Mouse (Mus musculus) hindbrain, postnatal 0 days (tissue): Measurements from ENCODE around the gene Ryr2. TPM values are rescaled to one million over a fixed set of nuclear protein-coding genes. Genes with fewer than 3 reads are reported as not detected.

Experiments used
- ATAC-seq: fragments of 200-750 bp; cut with Nextera tagmentation; 2 replicates; pipeline ENCODE4 v1.8.0; 2017; ENCODE audit warnings: mild to moderate bottlenecking, moderate TSS enrichment, moderate library complexity
- DNase-seq: peaks from one replicate; pipeline ENCODE4 v3.0.0-alpha.2; 2015; ENCODE audit warnings: low spot score
- H3K27ac ChIP-seq: fragments of 300-500 bp; sonication (generic); 2 replicates; pipeline ENCODE4 v1.5.1; 2014; ENCODE audit warnings: mild to moderate bottlenecking
- H3K27me3 ChIP-seq: fragments of 300-500 bp; sonication (generic); 2 replicates; pipeline ENCODE4 v1.6.1; 2014; ENCODE audit warnings: low read length, mixed read lengths; ENCODE audit not compliant: insufficient read depth
- H3K36me3 ChIP-seq: fragments of 300-500 bp; sonication (generic); 2 replicates; pipeline ENCODE4 v1.6.1; 2014; ENCODE audit warnings: low read length, mixed read lengths; ENCODE audit not compliant: insufficient read depth
- H3K4me1 ChIP-seq: fragments of 300-500 bp; sonication (generic); 2 replicates; pipeline ENCODE4 v1.6.1; 2014; ENCODE audit warnings: antibody characterized with exemption, low read length, mixed read lengths; ENCODE audit not compliant: insufficient read depth
- H3K4me2 ChIP-seq: fragments of 300-500 bp; sonication (generic); 2 replicates; pipeline ENCODE4 v1.6.1; 2014; ENCODE audit warnings: low read depth, mild to moderate bottlenecking, low read length, moderate library complexity, mixed read lengths
- H3K4me3 ChIP-seq: fragments of 300-500 bp; sonication (generic); 2 replicates; pipeline ENCODE4 v1.5.1; 2014; ENCODE audit warnings: low read length
- H3K9ac ChIP-seq: fragments of 300-500 bp; sonication (generic); replicated peaks from 2 replicates; pipeline ENCODE4 v1.6.1; 2014; ENCODE audit warnings: mild to moderate bottlenecking, low read length, moderate library complexity, mixed read lengths
- H3K9me3 ChIP-seq: fragments of 300-500 bp; sonication (generic); 2 replicates; pipeline ENCODE4 v1.6.1; 2016; ENCODE audit warnings: low read length, mixed read lengths
- CTCF ChIP-seq: IDR thresholded peaks from 2 replicates; pipeline ENCODE4 v1.5.1; 2016; ENCODE audit warnings: antibody characterized with exemption, control low read depth, low read depth
- WGBS: fragments of 180-500 bp; shearing (Covaris S2); extraction: QIAGEN DNeasy Blood & Tissue Kit; methylation state at CpG from one replicate; pipeline ENCODE4 v1.1.7; 2014; 5-methylcytosine and 5-hydroxymethylcytosine counted together
- polyA plus RNA-seq: library from polyadenylated mRNA; unstranded; fragments of >200 nt; fragmentation: Nextera tagmentation; extraction: Ambion mirVana; gene quantifications from 2 replicates; pipeline ENCODE4 v1.2.1, GENCODE M21; 2015
- total RNA-seq: library from RNA; depleted of rRNA; stranded (reverse); fragments of >200 nt; gene quantifications from 2 replicates; pipeline ENCODE4 v1.2.3, GENCODE M21; 2014

Ryr2 gene
- total and polyA plus RNA-seq, 2 experiments from 2014 or later, result 3.8 to 29.8 TPM

- H3K27ac ChIP-seq, result peak overlapping the region; percentile 42; the same call in 1 of the 2 replicates
- no peak overlapping the region for H3K4me2 ChIP-seq
- no peaks in the 10 kb centered on the region for H3K27me3 ChIP-seq
- WGBS, result 28% methylated on average over 10 of the region's 10 CpGs
- no peak overlapping the region for H3K4me3 ChIP-seq
- H3K9ac ChIP-seq, result no peak overlapping the region
- no peaks in the 10 kb centered on the region for H3K36me3 ChIP-seq
- H3K9me3 ChIP-seq, result no peaks in the 10 kb centered on the region
- peaks cover 9% of the 10 kb centered on the region; the same call in 1 of the 2 replicates for H3K4me1 ChIP-seq
- DNase-seq, result peak; percentile 55
- peak; percentile 91 for ATAC-seq
- no peak for TF ChIP-seq CTCF
Observed at GRCm38 (mm10) chr13:11880503-11881227, 226.1 kb downstream of the Ryr2 start.

GRCm38 (mm10) chr13:11879037-11879436 is 227.7 kb downstream of the Ryr2 start:
- ATAC-seq, result no peak
- 46% methylated on average over 3 of the region's 3 CpGs for WGBS

GRCm38 (mm10) chr13:11874852-11875251 is 231.9 kb downstream of the Ryr2 start:
- Histone ChIP-seq H3K9ac (no peak overlapping the region), H3K9me3 (no peaks in the 10 kb centered on the region), H3K4me2 (no peak overlapping the region), H3K27me3 (no peaks in the 10 kb centered on the region), H3K4me3 (no peak overlapping the region), H3K36me3 (no peaks in the 10 kb centered on the region), H3K4me1 (0 out of 2 replicates have a peak, but pooled peaks cover 6% of the 10 kb centered on the region), H3K27ac (no peak overlapping the region)
- 7% methylated on average over 1 of the region's 1 CpGs for WGBS
- ATAC-seq (no peak), DNase-seq (no peak)
- peak; percentile 55 for TF ChIP-seq CTCF

More at GRCm38 (mm10) chr13:11879037-11879436, 227.7 kb downstream of the Ryr2 start:
- no peak for TF ChIP-seq CTCF
- H3K36me3 ChIP-seq, result no peaks in the 10 kb centered on the region
- no peak overlapping the region for H3K4me2 ChIP-seq
- peaks cover 9% of the 10 kb centered on the region; the same call in 1 of the 2 replicates for H3K4me1 ChIP-seq
- H3K4me3 ChIP-seq, result no peak overlapping the region
- H3K27ac ChIP-seq, result no peak overlapping the region
- no peak overlapping the region for H3K9ac ChIP-seq
- H3K27me3 ChIP-seq, result no peaks in the 10 kb centered on the region
- H3K9me3 ChIP-seq, result no peaks in the 10 kb centered on the region
- DNase-seq, result no peak

- Histone ChIP-seq H3K27ac (no peak overlapping the region), H3K4me1 (no peaks in the 10 kb centered on the region), H3K27me3 (no peaks in the 10 kb centered on the region), H3K9me3 (no peaks in the 10 kb centered on the region), H3K9ac (no peak overlapping the region), H3K4me2 (no peak overlapping the region), H3K4me3 (no peak overlapping the region), H3K36me3 (no peaks in the 10 kb centered on the region)
- 84% methylated on average over 1 of the region's 1 CpGs for WGBS
- TF ChIP-seq CTCF, result no peak
- ATAC-seq (no peak), DNase-seq (no peak)
Observed at GRCm38 (mm10) chr13:11869971-11870370, 236.8 kb downstream of the Ryr2 start.

GRCm38 (mm10) chr13:11869486-11869885 is 237.3 kb downstream of the Ryr2 start:
- Histone ChIP-seq H3K4me1 (no peaks in the 10 kb centered on the region), H3K36me3 (no peaks in the 10 kb centered on the region), H3K27me3 (no peaks in the 10 kb centered on the region), H3K9me3 (no peaks in the 10 kb centered on the region), H3K4me3 (no peak overlapping the region), H3K4me2 (no peak overlapping the region), H3K27ac (no peak overlapping the region), H3K9ac (no peak overlapping the region)
- no peak for DNase-seq
- no peak for ATAC-seq
- WGBS, result 76% methylated on average over 2 of the region's 2 CpGs
- no peak for TF ChIP-seq CTCF

GRCm38 (mm10) chr13:11868979-11869378 is 237.8 kb downstream of the Ryr2 start:
- Histone ChIP-seq H3K4me3 (no peak overlapping the region), H3K9me3 (no peaks in the 10 kb centered on the region), H3K36me3 (no peaks in the 10 kb centered on the region), H3K9ac (no peak overlapping the region), H3K4me2 (no peak overlapping the region), H3K27me3 (no peaks in the 10 kb centered on the region), H3K27ac (no peak overlapping the region), H3K4me1 (no peaks in the 10 kb centered on the region)
- ATAC-seq (peak; percentile 75), DNase-seq (peak; percentile 48)
- 58% methylated on average over 2 of the region's 2 CpGs for WGBS
- TF ChIP-seq CTCF, result peak; percentile 13; the same call in 1 of the 2 replicates

DNA sequence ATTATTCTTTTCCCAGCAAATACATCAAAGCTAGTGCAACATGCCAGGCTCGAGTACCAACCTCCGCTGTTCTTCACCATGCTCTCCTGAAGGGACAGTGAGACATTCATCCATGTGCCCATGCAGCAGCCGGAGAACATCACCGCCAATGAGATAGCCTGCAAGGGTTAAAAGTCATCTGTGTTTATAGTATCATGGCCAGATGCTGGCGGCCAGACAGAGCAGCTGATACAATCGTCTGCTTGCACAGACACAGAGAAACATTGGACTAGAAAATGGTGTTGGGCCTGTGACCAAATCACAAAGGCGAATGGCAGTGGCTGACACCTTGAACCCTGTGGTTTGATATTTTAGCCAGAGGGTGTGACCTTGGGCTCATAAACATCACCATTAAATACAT is 238.7 kb downstream of the Ryr2 start:
- Histone ChIP-seq H3K36me3 (no peaks in the 10 kb centered on the region), H3K27me3 (no peaks in the 10 kb centered on the region), H3K9ac (no peak overlapping the region), H3K4me1 (no peaks in the 10 kb centered on the region), H3K4me2 (no peak overlapping the region), H3K9me3 (no peaks in the 10 kb centered on the region), H3K4me3 (no peak overlapping the region), H3K27ac (no peak overlapping the region)
- ATAC-seq, result no peak
- no peak for TF ChIP-seq CTCF
- no peak for DNase-seq
- WGBS, result 69% methylated on average over 7 of the region's 7 CpGs
